Mouse (Mus musculus): Measurements from ENCODE around the gene Cox15. TPM values are rescaled to one million over a fixed set of nuclear protein-coding genes. Genes with fewer than 3 reads are reported as not detected.
A peak's percentile ranks its signal among the peaks of the same experiment; 100 is the strongest.

Cox15 gene
- 6.8 and 11.0 TPM in 2 replicates for polyA plus RNA-seq (2014; fragmentation: Nextera tagmentation; extraction: Ambion mirVana)

- H3K9me3 ChIP-seq (ENCODE audit: low read depth, low read length) = no peaks in the 10 kb centered on the region
- peak within 1 kb of the TSS; percentile 68 for H3K4me2 ChIP-seq
- WGBS = under 1% methylated on average over 62 of the region's 62 CpGs
- peak within 1 kb of the TSS; percentile 64 for H3K4me3 ChIP-seq (ENCODE audit: low read depth, low read length)
- H3K27ac ChIP-seq (ENCODE audit: low read depth) = peak within 1 kb of the TSS; percentile 96
- ATAC-seq (ENCODE audit: insufficient read depth) = peak; percentile 93
- peak; percentile 52 for TF ChIP-seq CTCF (IDR thresholded peaks at IDR 0.05; ENCODE audit: low read depth)
- H3K4me1 ChIP-seq (ENCODE audit: insufficient read depth) = no peaks in the 10 kb centered on the region
- H3K9ac ChIP-seq = peak within 1 kb of the TSS; percentile 77
- DNase-seq = peak; percentile 99
- H3K27me3 ChIP-seq (ENCODE audit: insufficient read depth, low read length) = no peaks in the 10 kb centered on the region
- H3K36me3 ChIP-seq (ENCODE audit: insufficient read depth) = peaks cover 22% of the 10 kb centered on the region
Observed at GRCm38 (mm10) chr19:43752489-43753225, at the start of gene Cox15, which contains the start of gene Cutc. TSS of gene Cox15 (minus strand) at chr19:43753000. TSS of gene Cutc (plus strand) at chr19:43752996.

DNA sequence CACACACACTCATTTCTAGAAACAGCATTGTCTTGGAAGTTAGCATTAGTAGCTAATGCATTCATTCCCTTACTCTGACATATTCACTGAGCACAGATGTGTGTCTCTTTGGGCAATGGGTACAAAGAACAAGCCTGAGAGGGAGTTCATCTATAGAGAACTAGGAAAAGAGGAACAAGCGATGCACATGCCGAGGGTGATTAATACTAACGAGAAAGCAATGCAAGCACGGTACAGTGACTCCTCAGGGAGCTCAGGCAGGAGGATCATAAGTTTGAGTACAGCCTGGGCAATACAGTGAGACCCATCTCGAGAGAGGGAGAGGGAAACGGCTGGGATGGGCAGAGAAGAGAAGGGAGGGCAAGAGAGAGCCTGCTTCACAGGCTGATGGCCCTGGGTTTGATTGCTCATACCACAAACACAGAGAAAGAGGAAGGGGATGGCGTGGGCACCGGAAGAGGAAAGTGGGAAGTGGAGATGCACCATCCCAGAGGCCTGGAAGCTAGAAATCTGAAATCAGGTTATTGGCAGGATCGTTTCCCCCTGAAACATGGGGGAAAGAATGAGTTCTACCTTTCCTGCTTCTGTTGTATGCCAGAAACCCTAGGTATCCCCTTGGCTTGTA lies 48.7 kb upstream of the Cox15 start:
- Histone ChIP-seq H3K4me3 (ENCODE audit: low read depth, low read length) (no peak overlapping the region), H3K4me2 (no peak overlapping the region), H3K9me3 (ENCODE audit: low read depth, low read length) (no peaks in the 10 kb centered on the region), H3K9ac (no peak overlapping the region), H3K27me3 (ENCODE audit: insufficient read depth, low read length) (no peaks in the 10 kb centered on the region), H3K36me3 (ENCODE audit: insufficient read depth) (no peaks in the 10 kb centered on the region), H3K27ac (ENCODE audit: low read depth) (no peak overlapping the region), H3K4me1 (ENCODE audit: insufficient read depth) (no peaks in the 10 kb centered on the region)
- no peak for TF ChIP-seq CTCF (IDR thresholded peaks at IDR 0.05; ENCODE audit: low read depth)
- no peak for DNase-seq
- no peak for ATAC-seq (ENCODE audit: insufficient read depth)
- 77% methylated on average over 9 of the region's 9 CpGs for WGBS

GRCm38 (mm10) chr19:43797216-43797615 lies 44.4 kb upstream of the Cox15 start:
- no peaks in the 10 kb centered on the region for H3K9me3 ChIP-seq (ENCODE audit: low read depth, low read length)
- no peak overlapping the region for H3K4me3 ChIP-seq (ENCODE audit: low read depth, low read length)
- H3K36me3 ChIP-seq (ENCODE audit: insufficient read depth) = no peaks in the 10 kb centered on the region
- H3K27me3 ChIP-seq (ENCODE audit: insufficient read depth, low read length) = no peaks in the 10 kb centered on the region
- 66% methylated on average over 5 of the region's 5 CpGs for WGBS
- H3K27ac ChIP-seq (ENCODE audit: low read depth) = no peak overlapping the region
- DNase-seq (no peak), ATAC-seq (ENCODE audit: insufficient read depth) (no peak)
- H3K4me1 ChIP-seq (ENCODE audit: insufficient read depth) = no peaks in the 10 kb centered on the region
- H3K4me2 ChIP-seq = no peak overlapping the region
- no peak for TF ChIP-seq CTCF (IDR thresholded peaks at IDR 0.05; ENCODE audit: low read depth)
- H3K9ac ChIP-seq = no peak overlapping the region

GRCm38 (mm10) chr19:43795511-43795910 lies 42.7 kb upstream of the Cox15 start:
- no peak overlapping the region for H3K4me3 ChIP-seq (ENCODE audit: low read depth, low read length)
- ATAC-seq (ENCODE audit: insufficient read depth) = no peak
- WGBS = 69% methylated on average over 8 of the region's 8 CpGs
- H3K27ac ChIP-seq (ENCODE audit: low read depth) = no peak overlapping the region
- TF ChIP-seq CTCF (IDR thresholded peaks at IDR 0.05; ENCODE audit: low read depth) = no peak
- H3K4me2 ChIP-seq = no peak overlapping the region
- H3K36me3 ChIP-seq (ENCODE audit: insufficient read depth) = no peaks in the 10 kb centered on the region
- no peaks in the 10 kb centered on the region for H3K4me1 ChIP-seq (ENCODE audit: insufficient read depth)
- H3K9me3 ChIP-seq (ENCODE audit: low read depth, low read length) = no peaks in the 10 kb centered on the region
- no peak overlapping the region for H3K9ac ChIP-seq
- DNase-seq = no peak
- H3K27me3 ChIP-seq (ENCODE audit: insufficient read depth, low read length) = no peaks in the 10 kb centered on the region

DNA sequence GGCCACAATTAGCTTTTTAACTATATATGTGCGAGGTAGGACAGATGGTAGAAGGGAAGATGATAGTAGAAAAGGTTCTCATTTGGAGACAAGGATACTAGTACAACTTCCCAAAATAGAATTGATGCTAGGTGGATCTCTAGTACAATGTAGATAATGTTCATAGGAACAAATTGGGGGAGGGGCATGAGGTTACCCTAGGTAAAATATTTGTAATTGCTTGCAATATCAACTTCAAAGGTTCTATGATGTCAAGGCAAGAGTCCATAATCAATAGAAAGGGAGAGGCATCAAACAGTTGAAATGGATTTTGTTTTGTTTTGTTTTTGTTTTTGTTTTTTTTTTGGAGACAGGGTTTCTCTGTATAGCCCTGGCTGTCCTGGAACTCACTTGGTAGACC lies 41.2 kb upstream of the Cox15 start:
- no peak for ATAC-seq (ENCODE audit: insufficient read depth)
- Histone ChIP-seq H3K36me3 (ENCODE audit: insufficient read depth) (no peaks in the 10 kb centered on the region), H3K27ac (ENCODE audit: low read depth) (no peak overlapping the region), H3K27me3 (ENCODE audit: insufficient read depth, low read length) (no peaks in the 10 kb centered on the region), H3K4me3 (ENCODE audit: low read depth, low read length) (no peak overlapping the region), H3K4me2 (no peak overlapping the region), H3K9ac (no peak overlapping the region), H3K9me3 (ENCODE audit: low read depth, low read length) (no peaks in the 10 kb centered on the region), H3K4me1 (ENCODE audit: insufficient read depth) (no peaks in the 10 kb centered on the region)
- 86% methylated on average over 1 of the region's 1 CpGs for WGBS
- DNase-seq = no peak
- TF ChIP-seq CTCF (IDR thresholded peaks at IDR 0.05; ENCODE audit: low read depth) = no peak

DNA sequence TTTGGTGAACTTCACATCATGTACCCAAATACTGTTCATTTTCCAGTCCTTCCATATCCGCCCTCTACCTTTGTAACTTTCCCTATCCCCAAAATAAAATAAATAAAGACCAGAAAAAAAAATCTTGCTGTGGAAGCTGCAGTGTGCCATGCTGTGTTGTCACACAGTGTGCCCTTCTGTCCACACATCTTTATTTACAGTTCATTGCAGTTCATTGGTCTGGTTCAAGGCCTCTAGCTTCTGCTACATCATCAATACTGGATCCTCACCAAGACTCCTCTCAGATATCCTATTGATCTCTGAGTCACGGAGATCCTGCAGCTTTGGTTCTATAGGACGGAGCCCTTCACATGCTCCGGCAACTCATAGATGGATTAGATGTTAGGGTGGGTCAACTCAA lies 39.7 kb upstream of the Cox15 start:
- ATAC-seq (ENCODE audit: insufficient read depth) = no peak
- Histone ChIP-seq H3K4me3 (ENCODE audit: low read depth, low read length) (no peak overlapping the region), H3K27me3 (ENCODE audit: insufficient read depth, low read length) (no peaks in the 10 kb centered on the region), H3K9me3 (ENCODE audit: low read depth, low read length) (no peaks in the 10 kb centered on the region), H3K9ac (no peak overlapping the region), H3K4me2 (no peak overlapping the region), H3K4me1 (ENCODE audit: insufficient read depth) (no peaks in the 10 kb centered on the region), H3K36me3 (ENCODE audit: insufficient read depth) (no peaks in the 10 kb centered on the region), H3K27ac (ENCODE audit: low read depth) (no peak overlapping the region)
- DNase-seq = no peak
- WGBS = 90% methylated on average over 4 of the region's 4 CpGs
- no peak for TF ChIP-seq CTCF (IDR thresholded peaks at IDR 0.05; ENCODE audit: low read depth)

DNA sequence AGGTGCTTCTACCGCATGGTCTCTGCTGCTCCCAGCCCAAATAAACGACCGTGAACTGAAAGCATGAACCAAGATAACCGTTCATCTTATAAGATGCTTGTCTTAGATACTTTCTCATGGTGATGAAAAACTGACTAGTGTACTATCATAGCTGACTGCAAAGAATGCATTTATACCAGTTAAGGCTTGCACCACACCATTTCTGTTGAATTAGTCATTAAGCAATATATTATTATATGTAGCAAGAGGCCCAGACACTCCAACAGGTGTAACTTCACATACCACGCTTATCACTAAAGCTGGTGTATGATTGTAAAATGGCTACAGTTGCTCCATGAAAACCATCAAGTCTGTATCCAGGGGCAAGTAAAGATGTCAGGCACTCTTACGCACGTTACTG lies 37.0 kb upstream of the Cox15 start:
- no peak for TF ChIP-seq CTCF (IDR thresholded peaks at IDR 0.05; ENCODE audit: low read depth)
- H3K4me3 ChIP-seq (ENCODE audit: low read depth, low read length) = no peak overlapping the region
- no peaks in the 10 kb centered on the region for H3K27me3 ChIP-seq (ENCODE audit: insufficient read depth, low read length)
- no peaks in the 10 kb centered on the region for H3K9me3 ChIP-seq (ENCODE audit: low read depth, low read length)
- ATAC-seq (ENCODE audit: insufficient read depth) (no peak), DNase-seq (no peak)
- no peaks in the 10 kb centered on the region for H3K36me3 ChIP-seq (ENCODE audit: insufficient read depth)
- H3K27ac ChIP-seq (ENCODE audit: low read depth) = no peak overlapping the region
- no peaks in the 10 kb centered on the region for H3K4me1 ChIP-seq (ENCODE audit: insufficient read depth)
- H3K4me2 ChIP-seq = no peak overlapping the region
- WGBS = 72% methylated on average over 7 of the region's 7 CpGs
- no peak overlapping the region for H3K9ac ChIP-seq

Data from lung, embryonic 14.5 days (tissue).